Comparison of ENCODE assay signal across 8 mouse cellular contexts in genomic region chr6:83124851-83125312, GRCm38 (mm10). TPM values are rescaled to one million over a fixed set of nuclear protein-coding genes. Genes with fewer than 3 reads are reported as not detected.
DNase-seq lines count a peak whose midpoint lies in the region; ATAC-seq and TF ChIP-seq lines count a peak whose summit lies in the region.

No protein-coding gene starts in this region.

- H3K9ac ChIP-seq in kidney, embryonic 15.5 days, result peak overlapping the region; percentile 72
- H3K9ac ChIP-seq in liver, adult 2 months (ENCODE audit: low read depth, low read length), result peak overlapping the region; percentile 96

- under 1% methylated on average over 30 of the region's 30 CpGs for WGBS in heart, embryonic 10.5 days
- WGBS in kidney, embryonic 15.5 days, result under 1% methylated on average over 30 of the region's 30 CpGs
- under 1% methylated on average over 30 of the region's 30 CpGs for WGBS in liver, adult 2 months

- H3ac ChIP-seq in myocyte (ENCODE audit: control insufficient read depth, insufficient read length), result peak overlapping the region; percentile 23

- H3K4me2 ChIP-seq in kidney, embryonic 15.5 days, result peak overlapping the region; percentile 85
- H3K4me2 ChIP-seq in myocyte (ENCODE audit: low read depth), result peak overlapping the region; percentile 96

- TF ChIP-seq POLR2A in bone marrow macrophage, adult 2 months (IDR thresholded peaks at IDR 0.05; ENCODE audit: borderline replicate concordance, low read depth, low read length), result no peak
- peak; percentile 63 for TF ChIP-seq POLR2A in embryonic fibroblast, embryonic 13.5 days (IDR thresholded peaks at IDR 0.05; ENCODE audit: low read depth, low read length)
- peak; percentile 59; the same call in 1 of the 2 replicates for TF ChIP-seq POLR2A in liver, adult 2 months (IDR thresholded peaks at IDR 0.05; ENCODE audit: extremely low read depth, insufficient read depth, low read length)
- TF ChIP-seq POLR2A in myocyte (IDR thresholded peaks at IDR 0.05; ENCODE audit: insufficient read length, low read depth), result peak; percentile 63

- 0 out of 2 replicates have a peak overlapping the region, but pooled peaks have one; percentile 22 for H3K27ac ChIP-seq in bone marrow macrophage, adult 2 months (ENCODE audit: insufficient read depth, low read depth, low read length)
- no peak overlapping the region for H3K27ac ChIP-seq in embryonic fibroblast, embryonic 13.5 days (ENCODE audit: insufficient read depth, low read length)
- H3K27ac ChIP-seq in heart, embryonic 10.5 days, result peak overlapping the region; percentile 90
- H3K27ac ChIP-seq in kidney, embryonic 15.5 days, result peak overlapping the region; percentile 72
- H3K27ac ChIP-seq in liver, adult 2 months (replicated peaks; ENCODE audit: insufficient read depth, low read depth, low read length), result peak overlapping the region; percentile 66

- no peaks in the 10 kb centered on the region for H3K27me3 ChIP-seq in heart, embryonic 10.5 days (ENCODE audit: insufficient read depth, poor library complexity, severe bottlenecking)
- H3K27me3 ChIP-seq in kidney, embryonic 15.5 days, result no peaks in the 10 kb centered on the region
- H3K27me3 ChIP-seq in liver, adult 2 months (ENCODE audit: control insufficient read depth, insufficient read depth, low read length), result no peaks in the 10 kb centered on the region
- H3K27me3 ChIP-seq in myocyte (ENCODE audit: control insufficient read depth, insufficient read depth, insufficient read length), result no peaks in the 10 kb centered on the region
- no peaks in the 10 kb centered on the region for H3K27me3 ChIP-seq in splenic B cell, adult 2 months (ENCODE audit: control insufficient read depth, insufficient read depth, low read length, poor library complexity, severe bottlenecking)

- peak; percentile 89 for DNase-seq in A20 (ENCODE audit: low read depth, low spot score)
- peak; percentile 95 for DNase-seq in heart, embryonic 10.5 days (ENCODE audit: low spot score)
- DNase-seq in liver, adult 2 months (ENCODE audit: extremely low read depth, low read depth, low spot score), result peak; percentile 92
- peak; percentile 96 for DNase-seq in splenic B cell, adult 2 months (ENCODE audit: low read depth, low spot score)

- H3K9me3 ChIP-seq in heart, embryonic 10.5 days, result no peaks in the 10 kb centered on the region
- H3K9me3 ChIP-seq in kidney, embryonic 15.5 days (replicated peaks), result no peaks in the 10 kb centered on the region

- no peaks in the 10 kb centered on the region for H3K36me3 ChIP-seq in heart, embryonic 10.5 days
- H3K36me3 ChIP-seq in kidney, embryonic 15.5 days, result no peaks in the 10 kb centered on the region; the same call in 1 of the 2 replicates
- H3K36me3 ChIP-seq in liver, adult 2 months (ENCODE audit: control insufficient read depth, insufficient read depth, low read length), result no peaks in the 10 kb centered on the region; the same call in 1 of the 2 replicates
- no peaks in the 10 kb centered on the region for H3K36me3 ChIP-seq in myocyte (ENCODE audit: control insufficient read depth, insufficient read depth)
- H3K36me3 ChIP-seq in splenic B cell, adult 2 months (ENCODE audit: control insufficient read depth, insufficient read depth, low read length, poor library complexity, severe bottlenecking), result no peaks in the 10 kb centered on the region

- H3K4me3 ChIP-seq in bone marrow macrophage, adult 2 months (ENCODE audit: insufficient read depth, low read length), result peak overlapping the region; percentile 85
- H3K4me3 ChIP-seq in embryonic fibroblast, embryonic 13.5 days (ENCODE audit: insufficient read depth, low read length), result peak overlapping the region; percentile 75
- peak overlapping the region; percentile 78 for H3K4me3 ChIP-seq in heart, embryonic 10.5 days
- H3K4me3 ChIP-seq in kidney, embryonic 15.5 days (replicated peaks), result peak overlapping the region; percentile 74
- H3K4me3 ChIP-seq in liver, adult 2 months (ENCODE audit: insufficient read depth, low read depth, low read length), result peak overlapping the region; percentile 97
- H3K4me3 ChIP-seq in myocyte, result peak overlapping the region; percentile 61

- peak; percentile 16 for ATAC-seq in kidney, embryonic 15.5 days (replicated peaks; ENCODE audit: low FRiP score)

- no peaks in the 10 kb centered on the region for H3K79me2 ChIP-seq in liver, adult 2 months (ENCODE audit: control insufficient read depth, insufficient read depth, low read length)
- H3K79me2 ChIP-seq in myocyte (ENCODE audit: control insufficient read depth, insufficient read depth), result peaks cover 15% of the 10 kb centered on the region

- no peak for TF ChIP-seq CTCF in bone marrow macrophage, adult 2 months (IDR thresholded peaks at IDR 0.05; ENCODE audit: low read depth, low read length)
- TF ChIP-seq CTCF in embryonic fibroblast, embryonic 13.5 days (IDR thresholded peaks at IDR 0.05; ENCODE audit: borderline replicate concordance, insufficient read depth, low read length), result no peak
- no peak for TF ChIP-seq CTCF in liver, adult 2 months (IDR thresholded peaks at IDR 0.05; ENCODE audit: low read depth, low read length)

- peaks cover 9% of the 10 kb centered on the region for H3K4me1 ChIP-seq in bone marrow macrophage, adult 2 months (ENCODE audit: control insufficient read depth, insufficient read depth, low read length)
- peaks cover 4% of the 10 kb centered on the region; the same call in 1 of the 2 replicates for H3K4me1 ChIP-seq in embryonic fibroblast, embryonic 13.5 days (ENCODE audit: control insufficient read depth, insufficient read depth, low read length)
- peaks cover 42% of the 10 kb centered on the region for H3K4me1 ChIP-seq in heart, embryonic 10.5 days
- peaks cover 40% of the 10 kb centered on the region for H3K4me1 ChIP-seq in kidney, embryonic 15.5 days
- peaks cover 11% of the 10 kb centered on the region for H3K4me1 ChIP-seq in liver, adult 2 months (ENCODE audit: control insufficient read depth, insufficient read depth, low read length)

TF ChIP-seq in myocyte, 11 proteins besides CTCF, POLR2A, EP300 and RAD21 (continues in another document):
- TF ChIP-seq MAX (IDR thresholded peaks at IDR 0.05; ENCODE audit: low read depth), result no peak
- TF ChIP-seq REST (IDR thresholded peaks at IDR 0.05; ENCODE audit: insufficient read depth, insufficient read length), result no peak
- TF ChIP-seq MYOG (IDR thresholded peaks at IDR 0.05; ENCODE audit: control insufficient read depth in 1 of 3, insufficient read depth in 1 of 3, insufficient read length in 2 of 3, low read depth in 2 of 3), result no peak
- no peak for TF ChIP-seq TCF12 (IDR thresholded peaks at IDR 0.05; ENCODE audit: insufficient read depth, poor library complexity, severe bottlenecking)
- TF ChIP-seq POLR2AphosphoS2 (IDR thresholded peaks at IDR 0.05; ENCODE audit: insufficient read length, low read depth), result peak; percentile 76

RNA-seq across cellular contexts. Expression of gene Ino80b, which starts 0.3 kb away (rescaled TPM):
- polyA plus RNA-seq in bone marrow macrophage, adult 2 months (2012; ENCODE audit: insufficient read depth, insufficient read length, missing spikeins), result 25.1 and 26.8 TPM in 2 replicates
- polyA plus RNA-seq in embryonic fibroblast, embryonic 13.5 days (2011; ENCODE audit: insufficient read length, low read depth, missing spikeins), result 6.6 and 7.4 TPM in 2 replicates
- 11.4 and 16.1 TPM in 2 replicates for polyA plus RNA-seq in heart, embryonic 10.5 days (2016; fragmentation: Nextera tagmentation; extraction: Ambion mirVana)
- polyA plus RNA-seq in kidney, embryonic 15.5 days (2015; fragmentation: Nextera tagmentation; extraction: Ambion mirVana), result 15.9 and 17.1 TPM in 2 replicates
- total RNA-seq in liver, adult 2 months (2014; rRNA removed), result 9.5 and 10.3 TPM in 2 replicates
- 23.8 and 26.5 TPM in 2 replicates for polyA plus RNA-seq in liver, adult 2 months (2012; rRNA removed)
- polyA plus RNA-seq in myocyte (2012; fragmentation: generic; extraction: Trizol), result 38.3 TPM

RNA-seq across cellular contexts. Expression of gene Wbp1, which starts 3.5 kb away (rescaled TPM):
- 20.3 and 27.1 TPM in 2 replicates for polyA plus RNA-seq in bone marrow macrophage, adult 2 months (2012; ENCODE audit: insufficient read depth, insufficient read length, missing spikeins)
- polyA plus RNA-seq in embryonic fibroblast, embryonic 13.5 days (2011; ENCODE audit: insufficient read length, low read depth, missing spikeins), result 37.3 and 44.5 TPM in 2 replicates
- 101 and 113 TPM in 2 replicates for polyA plus RNA-seq in heart, embryonic 10.5 days (2016; fragmentation: Nextera tagmentation; extraction: Ambion mirVana)
- 132 and 144 TPM in 2 replicates for polyA plus RNA-seq in kidney, embryonic 15.5 days (2015; fragmentation: Nextera tagmentation; extraction: Ambion mirVana)
- total RNA-seq in liver, adult 2 months (2014; rRNA removed), result 39.5 and 48.3 TPM in 2 replicates
- 85.1 and 112 TPM in 2 replicates for polyA plus RNA-seq in liver, adult 2 months (2012; rRNA removed)
- 79.6 TPM for polyA plus RNA-seq in myocyte (2012; fragmentation: generic; extraction: Trizol)

RNA-seq across cellular contexts. Expression of gene Mogs, which starts 9.6 kb away (rescaled TPM):
- 16.1 and 17.1 TPM in 2 replicates for polyA plus RNA-seq in bone marrow macrophage, adult 2 months (2012; ENCODE audit: insufficient read depth, insufficient read length, missing spikeins)
- polyA plus RNA-seq in embryonic fibroblast, embryonic 13.5 days (2011; ENCODE audit: insufficient read length, low read depth, missing spikeins), result 28.0 TPM in 2 replicates
- 24.5 and 42.5 TPM in 2 replicates for polyA plus RNA-seq in heart, embryonic 10.5 days (2016; fragmentation: Nextera tagmentation; extraction: Ambion mirVana)
- polyA plus RNA-seq in kidney, embryonic 15.5 days (2015; fragmentation: Nextera tagmentation; extraction: Ambion mirVana), result 56.3 and 58.9 TPM in 2 replicates
- 28.2 and 38.7 TPM in 2 replicates for total RNA-seq in liver, adult 2 months (2014; rRNA removed)
- 51.3 and 66.1 TPM in 2 replicates for polyA plus RNA-seq in liver, adult 2 months (2012; rRNA removed)
- 33.2 TPM for polyA plus RNA-seq in myocyte (2012; fragmentation: generic; extraction: Trizol)

RNA-seq across cellular contexts. Expression of gene Rtkn, which starts 10.4 kb away (rescaled TPM):
- polyA plus RNA-seq in bone marrow macrophage, adult 2 months (2012; ENCODE audit: insufficient read depth, insufficient read length, missing spikeins), result 1.4 and 1.8 TPM in 2 replicates
- 13.4 and 15.4 TPM in 2 replicates for polyA plus RNA-seq in embryonic fibroblast, embryonic 13.5 days (2011; ENCODE audit: insufficient read length, low read depth, missing spikeins)
- 18.4 and 24.4 TPM in 2 replicates for polyA plus RNA-seq in heart, embryonic 10.5 days (2016; fragmentation: Nextera tagmentation; extraction: Ambion mirVana)
- polyA plus RNA-seq in kidney, embryonic 15.5 days (2015; fragmentation: Nextera tagmentation; extraction: Ambion mirVana), result 31.5 and 33.7 TPM in 2 replicates
- 4.7 and 6.9 TPM in 2 replicates for total RNA-seq in liver, adult 2 months (2014; rRNA removed)
- polyA plus RNA-seq in liver, adult 2 months (2012; rRNA removed), result 12.2 and 17.4 TPM in 2 replicates
- 29.7 TPM for polyA plus RNA-seq in myocyte (2012; fragmentation: generic; extraction: Trizol)

RNA-seq across cellular contexts. Expression of gene Mrpl53, which starts 16.0 kb away (rescaled TPM):
- 26.5 and 26.9 TPM in 2 replicates for polyA plus RNA-seq in bone marrow macrophage, adult 2 months (2012; ENCODE audit: insufficient read depth, insufficient read length, missing spikeins)
- polyA plus RNA-seq in embryonic fibroblast, embryonic 13.5 days (2011; ENCODE audit: insufficient read length, low read depth, missing spikeins), result 41.9 and 42.7 TPM in 2 replicates
- 157 and 167 TPM in 2 replicates for polyA plus RNA-seq in heart, embryonic 10.5 days (2016; fragmentation: Nextera tagmentation; extraction: Ambion mirVana)
- polyA plus RNA-seq in kidney, embryonic 15.5 days (2015; fragmentation: Nextera tagmentation; extraction: Ambion mirVana), result 134 and 147 TPM in 2 replicates
- 66.0 and 78.2 TPM in 2 replicates for total RNA-seq in liver, adult 2 months (2014; rRNA removed)
- polyA plus RNA-seq in liver, adult 2 months (2012; rRNA removed), result 73.8 and 80.0 TPM in 2 replicates
- 177 TPM for polyA plus RNA-seq in myocyte (2012; fragmentation: generic; extraction: Trizol)
